Mouse (Mus musculus) spleen, postnatal 10 days (tissue): ENCODE measurements around the gene Elf2.
A peak's percentile ranks its signal among the peaks of the same experiment; 100 is the strongest.

Experiments used
- DNase-seq, 2 experiments: peaks; one replicate each; pipeline ENCODE4 v3.0.0; 2021 to 2022; ENCODE audit warnings: low spot score in 2 of 2

Elf2 gene

DNA sequence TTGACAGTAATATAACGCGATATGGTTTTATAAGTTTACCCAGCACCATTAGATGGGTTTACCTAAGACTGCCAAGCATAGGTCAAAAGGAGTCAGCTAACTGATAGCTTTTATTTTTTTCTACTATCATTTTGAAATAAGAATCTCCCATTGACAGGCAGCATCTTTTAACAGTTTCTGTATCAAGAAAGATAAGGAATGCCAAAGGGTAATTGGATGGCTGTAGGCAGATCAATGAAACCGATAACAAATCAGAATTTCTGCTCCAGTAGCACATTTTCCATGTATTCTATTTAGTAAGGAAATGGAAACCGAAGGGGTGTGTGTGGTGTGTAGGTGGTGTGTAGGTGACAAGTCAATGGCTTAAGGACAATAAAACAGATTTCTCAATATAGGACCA is 62.0 kb downstream of the Elf2 start:
- no peak for DNase-seq

DNA sequence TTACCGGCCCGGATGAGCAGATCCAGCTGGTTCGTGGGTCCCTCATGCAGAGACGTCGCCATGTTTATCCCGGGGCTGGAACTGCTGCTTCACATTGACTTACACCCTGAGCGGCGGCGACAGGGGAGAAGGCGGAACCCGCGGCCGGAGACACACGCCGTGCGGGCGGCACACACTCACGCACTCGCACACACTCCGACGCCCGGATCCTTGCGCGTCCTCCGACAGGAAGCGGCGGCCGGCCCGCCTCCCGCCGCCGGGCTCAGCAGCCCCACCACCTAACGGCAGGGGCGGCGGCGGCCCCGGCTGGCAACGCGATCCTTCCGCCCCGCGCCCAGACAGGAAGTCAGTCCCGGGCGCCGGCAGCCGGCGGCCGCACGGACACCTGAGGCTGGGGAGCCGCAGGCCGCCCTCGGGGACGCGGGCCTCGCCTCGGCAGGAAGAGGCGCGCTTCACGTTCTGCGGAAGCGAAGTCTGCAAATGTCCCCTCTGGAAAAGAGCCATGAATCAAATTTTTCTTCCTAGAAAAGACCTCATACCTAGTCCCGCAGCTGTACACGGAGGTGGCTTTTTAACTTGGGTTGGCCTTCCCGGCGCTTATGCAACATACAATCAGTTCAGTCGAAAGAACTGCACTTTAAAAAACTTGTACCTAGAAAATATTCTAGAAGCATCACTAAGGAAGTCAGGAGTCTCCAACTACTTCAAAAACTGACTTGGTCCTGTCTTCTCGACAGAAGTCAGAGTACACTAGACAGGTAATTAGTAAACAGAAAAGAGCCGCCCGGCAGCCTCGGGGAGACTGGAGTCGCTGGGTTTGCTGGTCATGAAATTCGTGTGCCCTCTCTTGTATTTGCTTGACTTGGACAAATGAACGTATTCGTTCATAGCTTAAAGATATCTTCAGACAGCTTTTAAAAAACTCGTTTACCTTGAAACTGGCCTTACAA is 63.0 kb downstream of the Elf2 start:
- peak; percentile 76 to 85 for DNase-seq

GRCm38 (mm10) chr3:51276421-51277111 is 63.9 kb downstream of the Elf2 start:
- peak; percentile 69 to 72 for DNase-seq

DNA sequence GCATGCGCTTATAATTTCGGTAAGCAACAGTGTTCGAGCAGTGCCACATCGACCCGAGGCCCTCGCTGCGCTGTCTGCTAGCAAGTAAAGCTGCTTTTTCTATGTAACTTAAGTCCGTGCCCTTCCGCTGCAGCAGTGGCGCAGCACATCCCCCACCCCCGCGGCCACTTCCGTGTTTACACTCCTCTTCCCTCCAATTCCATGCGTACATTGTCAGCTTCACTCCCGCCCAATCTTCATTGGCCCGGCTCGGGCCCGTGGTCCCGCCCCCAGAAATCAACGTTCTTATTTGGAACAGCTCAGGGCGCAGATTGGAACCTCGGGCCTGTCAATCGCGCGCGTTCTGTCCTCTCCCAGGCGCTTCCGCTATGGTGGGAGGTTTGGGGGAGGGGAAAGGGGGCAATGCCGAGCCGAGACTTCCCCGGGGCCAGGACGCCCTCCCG is 64.5 kb downstream of the Elf2 start:
- peak; percentile 80 to 95 for DNase-seq

DNA sequence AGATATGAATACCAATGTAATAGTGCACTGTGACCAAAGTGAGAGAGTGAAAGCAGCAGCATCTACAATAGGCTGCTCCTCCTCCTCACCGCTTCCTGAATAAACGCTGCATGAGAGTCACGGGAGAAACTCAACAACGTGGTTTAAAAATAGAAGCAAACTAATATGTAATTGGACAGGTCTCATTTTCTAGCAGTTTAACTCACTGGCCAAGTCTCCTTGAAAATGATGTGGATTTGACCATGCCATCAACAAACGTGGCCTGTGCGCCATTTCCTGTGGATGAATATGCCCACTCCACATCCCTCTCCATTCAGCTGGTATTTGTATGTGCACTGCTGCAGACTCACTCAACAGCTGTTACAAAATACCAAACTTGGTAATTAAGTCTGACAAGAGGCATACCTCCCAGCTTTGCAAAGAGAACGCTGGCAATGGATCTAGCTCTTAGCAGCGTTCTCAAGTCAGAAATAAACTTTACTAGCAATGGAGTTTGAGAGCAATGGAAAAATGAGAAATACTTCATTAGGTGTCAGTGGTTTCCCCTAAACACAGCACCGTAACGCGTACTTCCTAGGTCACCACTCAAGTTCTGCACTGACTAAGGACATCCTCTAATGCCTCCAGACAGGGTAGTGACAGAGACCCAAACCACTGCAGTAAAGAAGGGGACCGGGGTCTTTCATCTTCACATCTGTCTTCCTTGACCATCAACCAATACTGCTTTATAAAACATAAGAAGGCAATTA is 70.2 kb downstream of the Elf2 start:
- DNase-seq, result no peak

- no peak for DNase-seq
These were observed 72.0 kb downstream of the Elf2 start for GRCm38 (mm10) chr3:51268434-51268833.

DNA sequence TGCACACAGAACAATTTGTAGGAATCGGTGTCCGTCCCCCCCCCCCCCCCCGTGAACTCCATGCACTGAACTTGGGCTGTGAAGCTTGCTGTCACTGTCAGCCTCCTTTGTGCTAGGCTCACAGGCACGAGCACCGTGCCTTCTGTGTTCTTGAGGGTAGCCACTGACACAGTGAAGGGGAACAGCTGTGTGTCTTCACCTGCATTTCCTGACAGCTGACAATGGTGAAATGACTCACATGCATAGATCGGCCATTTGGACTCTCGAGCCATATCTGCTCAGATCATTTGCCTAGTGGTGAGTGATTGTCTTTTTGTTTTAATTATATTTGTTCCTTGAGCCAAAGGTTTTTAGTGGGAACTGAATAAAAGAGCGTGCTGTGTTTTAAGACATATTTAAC is 77.5 kb downstream of the Elf2 start:
- DNase-seq, result no peak

- peak in 1 of 2 experiments; percentile 2 for DNase-seq
These were observed 82.4 kb downstream of the Elf2 start for GRCm38 (mm10) chr3:51258070-51258469.

DNA sequence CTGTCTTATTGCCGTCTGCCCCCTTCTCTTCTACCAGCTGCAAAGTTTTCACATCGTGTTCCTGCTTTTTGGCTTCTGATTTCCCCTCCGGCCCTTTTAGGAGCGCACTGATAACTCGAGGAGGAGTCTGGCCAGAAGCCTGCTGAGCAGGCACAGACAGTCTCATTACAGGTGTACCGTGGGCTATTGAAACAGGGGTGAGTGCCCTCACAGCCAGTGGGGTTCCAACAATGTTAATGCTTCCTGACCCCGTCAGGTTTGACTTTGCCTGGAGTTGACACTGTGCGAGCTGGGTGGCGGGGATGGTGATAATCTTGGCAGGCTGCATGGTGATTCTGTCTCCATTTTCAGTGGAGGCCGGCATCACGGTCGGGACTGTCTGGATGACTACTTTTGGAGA is 84.0 kb downstream of the Elf2 start:
- DNase-seq, result peak in 1 of 2 experiments; percentile 4

GRCm38 (mm10) chr3:51254784-51255183 is 85.7 kb downstream of the Elf2 start:
- no peak for DNase-seq

- no peak for DNase-seq
These were observed 87.6 kb downstream of the Elf2 start for GRCm38 (mm10) chr3:51252689-51253402.

DNA sequence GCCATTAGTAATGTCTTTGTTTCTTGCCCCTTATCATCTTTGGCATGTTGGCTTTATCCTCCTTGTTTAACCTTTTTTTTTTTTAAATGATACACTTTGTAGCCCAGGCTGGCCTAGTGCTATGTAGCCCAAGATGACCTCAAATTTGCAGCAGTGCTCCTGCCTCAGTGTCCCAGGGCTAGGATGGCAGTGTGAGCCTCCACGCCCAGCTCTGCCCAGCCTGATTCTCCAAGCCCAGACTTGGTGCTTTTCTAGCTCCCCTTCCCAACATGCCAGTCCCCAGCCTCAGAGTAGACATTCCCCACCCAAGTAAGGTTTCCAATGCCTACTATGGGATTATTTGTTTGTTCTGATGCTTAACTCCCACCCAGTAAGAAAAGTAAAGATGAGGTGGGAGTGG is 88.2 kb downstream of the Elf2 start:
- no peak for DNase-seq

- DNase-seq, result no peak
These were observed 89.4 kb downstream of the Elf2 start for GRCm38 (mm10) chr3:51251057-51251456.

GRCm38 (mm10) chr3:51249866-51250265 is 90.6 kb downstream of the Elf2 start:
- DNase-seq, result no peak

- no peak for DNase-seq
These were observed 91.0 kb downstream of the Elf2 start for GRCm38 (mm10) chr3:51249460-51249859.

DNA sequence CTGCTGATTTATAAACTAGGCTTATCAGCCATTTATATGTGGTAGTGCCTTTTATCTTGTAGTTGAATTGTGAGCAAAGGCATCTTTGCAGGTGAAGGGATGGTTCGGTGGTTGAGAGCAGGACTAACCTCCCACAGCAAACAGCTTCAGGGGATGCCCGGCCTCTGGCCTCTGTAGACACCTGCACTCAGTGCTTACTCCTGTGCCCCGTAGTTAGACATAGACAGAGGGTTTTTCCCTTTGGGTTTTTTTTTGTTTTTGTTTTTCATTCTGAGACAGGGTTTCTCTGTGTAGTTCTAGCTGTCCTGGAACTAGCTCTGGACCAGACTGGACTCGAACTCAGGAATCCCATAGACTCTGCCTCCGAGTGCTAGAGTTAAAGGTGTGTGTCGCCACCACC is 91.9 kb downstream of the Elf2 start:
- DNase-seq, result no peak

DNA sequence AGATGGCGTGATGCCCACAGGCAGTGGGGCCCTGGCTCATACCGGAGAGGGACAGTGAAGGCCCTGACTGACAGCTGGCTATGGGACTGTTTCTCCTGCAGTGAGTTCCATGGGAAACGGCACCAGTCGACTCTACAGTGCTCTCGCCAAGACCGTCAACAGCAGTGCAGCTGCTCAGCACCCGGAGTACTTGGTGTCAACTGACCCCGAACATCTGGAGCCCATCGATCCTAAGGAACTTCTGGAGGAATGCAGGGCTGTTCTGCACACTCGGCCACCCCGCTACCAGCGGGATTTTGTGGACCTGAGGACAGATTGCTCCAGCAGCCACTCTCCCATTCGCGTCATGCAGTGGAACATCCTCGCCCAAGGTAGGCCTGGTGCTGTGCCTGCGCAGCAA is 92.8 kb downstream of the Elf2 start:
- no peak for DNase-seq

GRCm38 (mm10) chr3:51239541-51239940 is 100.9 kb downstream of the Elf2 start:
- DNase-seq, result no peak

DNA sequence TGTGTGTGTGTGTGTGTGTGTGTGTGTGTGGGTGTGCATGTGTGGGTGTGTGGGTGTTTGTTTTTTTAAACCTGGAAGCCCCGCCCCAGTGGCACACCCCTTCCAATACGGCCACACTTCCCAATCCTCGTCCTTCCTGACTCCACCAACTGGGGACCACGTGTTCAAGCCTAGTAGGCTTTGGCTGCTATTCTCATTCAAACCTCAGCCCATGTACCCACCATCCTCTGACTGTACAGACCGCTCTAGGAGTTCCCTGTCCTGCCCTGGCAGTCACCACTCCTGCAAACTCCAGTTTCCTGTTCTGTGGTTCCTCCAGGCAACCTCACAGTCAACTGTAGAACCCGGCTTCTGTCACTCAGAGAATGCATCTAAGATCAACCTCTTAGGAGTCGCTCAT is 101.9 kb downstream of the Elf2 start:
- DNase-seq, result no peak

GRCm38 (mm10) chr3:51234752-51235055 is 105.8 kb downstream of the Elf2 start:
- DNase-seq, result no peak

- DNase-seq, result peak; percentile 84 to 91
These were observed 106.3 kb downstream of the Elf2 start for GRCm38 (mm10) chr3:51233918-51234751.
